Mouse (Mus musculus) midbrain, embryonic 11.5 days (tissue): ENCODE results near the gene Lpar5. TPM values are rescaled to one million over a fixed set of nuclear protein-coding genes. Genes with fewer than 3 reads are reported as not detected.

Source experiments
- ATAC-seq: fragments of 200-750 bp; cut with Nextera tagmentation; 2 replicates; pipeline ENCODE4 v1.8.0; 2017; ENCODE audit warnings: moderate TSS enrichment, moderate library complexity; ENCODE audit not compliant: low FRiP score
- DNase-seq: peaks from one replicate; pipeline ENCODE4 v3.0.0; 2015; ENCODE audit warnings: low spot score; ENCODE audit errors: missing footprints
- H3K27ac ChIP-seq: fragments of 300-500 bp; sonication (generic); 2 replicates; pipeline ENCODE4 v1.5.1; 2014; ENCODE audit warnings: low read depth, low read length
- H3K27me3 ChIP-seq: fragments of 300-500 bp; sonication (generic); 2 replicates; pipeline ENCODE4 v1.6.1; 2014; ENCODE audit warnings: mild to moderate bottlenecking, low read length, moderate library complexity, mixed read lengths; ENCODE audit not compliant: control insufficient read depth, insufficient read depth
- H3K36me3 ChIP-seq: fragments of 300-500 bp; sonication (generic); 2 replicates; pipeline ENCODE4 v1.6.1; 2014; ENCODE audit warnings: mild to moderate bottlenecking, low read length, moderate library complexity, mixed read lengths; ENCODE audit not compliant: control insufficient read depth, insufficient read depth
- H3K4me1 ChIP-seq: fragments of 300-500 bp; sonication (generic); 2 replicates; pipeline ENCODE4 v1.6.1; 2014; ENCODE audit warnings: low read length; ENCODE audit not compliant: control insufficient read depth, insufficient read depth
- H3K4me2 ChIP-seq: fragments of 300-500 bp; sonication (generic); 2 replicates; pipeline ENCODE4 v1.6.1; 2014; ENCODE audit warnings: mild to moderate bottlenecking, moderate library complexity
- H3K4me3 ChIP-seq: fragments of 300-500 bp; sonication (generic); 2 replicates; pipeline ENCODE4 v1.5.1; 2014; ENCODE audit warnings: low read depth, low read length
- H3K9ac ChIP-seq: fragments of 300-500 bp; sonication (generic); 2 replicates; pipeline ENCODE4 v1.6.1; 2014; ENCODE audit warnings: low read length
- H3K9me3 ChIP-seq: fragments of 300-500 bp; sonication (generic); 2 replicates; pipeline ENCODE4 v1.6.1; 2016; ENCODE audit warnings: low read length; ENCODE audit not compliant: control insufficient read depth
- WGBS: fragments of 180-500 bp; shearing (Covaris S2); extraction: QIAGEN DNeasy Blood & Tissue Kit; methylation state at CpG from one replicate; pipeline ENCODE4 v1.1.7; 2014; 5-methylcytosine and 5-hydroxymethylcytosine counted together
- polyA plus RNA-seq: library from polyadenylated mRNA; unstranded; fragments of >200 nt; fragmentation: Nextera tagmentation; extraction: Ambion mirVana; gene quantifications from 2 replicates; pipeline ENCODE4 v1.2.1, GENCODE M21; 2014

Lpar5 gene
- polyA plus RNA-seq, 1 experiment from 2014 or later: not detected

DNA sequence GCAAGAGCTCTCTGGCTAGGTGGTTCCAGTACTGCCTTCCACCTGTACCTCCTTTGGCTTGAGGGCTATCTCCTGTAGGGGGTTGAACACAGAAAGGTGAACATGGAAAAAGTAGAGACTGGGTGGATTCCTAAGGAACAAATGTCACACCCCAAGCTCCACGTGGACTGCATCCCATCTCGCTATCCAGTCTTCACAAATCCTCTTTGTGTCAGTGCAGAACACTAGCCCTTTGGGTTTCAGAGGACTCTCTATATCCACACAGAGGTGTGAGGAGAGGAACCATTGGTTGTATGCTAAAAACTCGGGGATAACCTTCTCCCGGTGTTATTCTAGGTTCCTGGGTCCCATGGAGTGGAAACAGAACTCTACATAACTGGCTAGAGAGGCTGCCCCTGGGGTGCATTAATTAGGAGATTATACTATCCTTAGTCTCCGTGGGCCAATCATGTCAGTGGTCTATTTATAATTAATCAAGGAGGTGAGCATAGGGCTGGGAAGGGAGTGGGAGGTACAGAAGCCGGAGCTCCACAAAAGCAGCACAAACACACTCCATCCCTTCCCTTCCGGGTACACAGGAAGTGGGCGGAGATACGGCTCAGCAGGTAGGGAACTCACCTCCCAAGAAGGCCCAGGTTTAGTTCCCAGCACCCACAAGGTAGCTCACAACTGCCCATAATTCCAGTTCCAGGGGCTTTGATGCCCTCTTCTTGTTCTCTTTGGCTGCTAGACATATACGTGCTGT, 22.8 kb downstream of the Lpar5 start:
- 58% methylated on average over 10 of the region's 10 CpGs for WGBS

DNA sequence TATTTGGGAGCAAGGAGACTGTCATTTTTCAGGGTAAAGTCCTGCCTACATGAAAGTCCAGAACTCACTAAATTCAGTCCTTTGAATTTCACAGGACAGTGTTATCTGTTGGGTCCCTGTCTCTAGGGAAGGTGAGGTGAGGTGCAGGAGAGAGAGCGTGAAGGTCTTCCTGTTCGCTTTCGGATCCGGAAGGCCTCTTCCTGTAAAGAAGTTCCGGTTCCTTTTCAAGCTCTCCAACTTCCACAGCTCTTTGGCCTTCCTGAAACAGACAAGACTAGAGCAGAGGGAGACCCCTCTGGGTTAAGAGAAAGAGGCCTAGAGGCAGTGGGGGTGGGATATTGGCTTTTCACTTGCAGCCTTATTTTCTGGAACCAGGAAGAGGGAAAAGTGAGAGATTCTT, 24.7 kb downstream of the Lpar5 start:
- H3K9me3 ChIP-seq: no peaks in the 10 kb centered on the region
- H3K27ac ChIP-seq: no peak overlapping the region
- WGBS: 93% methylated on average over 5 of the region's 5 CpGs
- no peaks in the 10 kb centered on the region for H3K27me3 ChIP-seq
- no peak for DNase-seq
- H3K9ac ChIP-seq: no peak overlapping the region
- ATAC-seq: no peak
- no peak overlapping the region for H3K4me3 ChIP-seq
- H3K4me2 ChIP-seq: no peak overlapping the region
- peaks cover 18% of the 10 kb centered on the region for H3K4me1 ChIP-seq
- no peaks in the 10 kb centered on the region for H3K36me3 ChIP-seq

More for the DNA sequence above, 22.8 kb downstream of the Lpar5 start:
- H3K9ac ChIP-seq: peak overlapping the region; percentile 66; the same call in 1 of the 2 replicates
- ATAC-seq (no peak), DNase-seq (no peak)
- no peaks in the 10 kb centered on the region for H3K36me3 ChIP-seq
- peak overlapping the region; percentile 96 for H3K27ac ChIP-seq
- no peak overlapping the region for H3K4me3 ChIP-seq
- H3K27me3 ChIP-seq: no peaks in the 10 kb centered on the region
- H3K4me1 ChIP-seq: peaks cover 17% of the 10 kb centered on the region
- H3K9me3 ChIP-seq: no peaks in the 10 kb centered on the region
- H3K4me2 ChIP-seq: peak overlapping the region; percentile 48

DNA sequence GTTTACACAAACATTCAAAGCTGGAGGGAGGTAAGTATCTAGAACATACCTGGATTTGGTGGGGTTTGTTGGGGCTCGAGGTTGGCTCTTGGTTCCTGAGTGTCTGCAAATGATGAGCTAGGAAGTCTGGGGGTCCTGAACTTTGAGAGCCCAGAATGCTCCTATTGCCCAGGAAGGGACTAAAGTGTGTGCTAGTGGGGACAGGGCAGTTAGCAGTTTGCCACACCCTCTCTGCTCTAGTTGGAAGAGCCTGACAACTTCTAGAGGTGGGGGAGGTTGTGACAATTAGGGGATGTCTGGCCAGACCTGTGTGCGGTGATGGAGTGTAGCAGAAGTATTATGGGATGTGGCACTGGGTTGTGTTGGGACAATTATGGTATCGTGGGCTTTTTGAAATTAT, 27.1 kb downstream of the Lpar5 start:
- Histone ChIP-seq H3K27me3 (no peaks in the 10 kb centered on the region), H3K27ac (peak overlapping the region; percentile 95), H3K36me3 (peaks cover 2% of the 10 kb centered on the region; the same call in 1 of the 2 replicates), H3K4me1 (peaks cover 34% of the 10 kb centered on the region), H3K9me3 (no peaks in the 10 kb centered on the region), H3K9ac (no peak overlapping the region), H3K4me3 (no peak overlapping the region), H3K4me2 (no peak overlapping the region)
- ATAC-seq (no peak), DNase-seq (peak; percentile 89)
- WGBS: 81% methylated on average over 3 of the region's 3 CpGs

DNA sequence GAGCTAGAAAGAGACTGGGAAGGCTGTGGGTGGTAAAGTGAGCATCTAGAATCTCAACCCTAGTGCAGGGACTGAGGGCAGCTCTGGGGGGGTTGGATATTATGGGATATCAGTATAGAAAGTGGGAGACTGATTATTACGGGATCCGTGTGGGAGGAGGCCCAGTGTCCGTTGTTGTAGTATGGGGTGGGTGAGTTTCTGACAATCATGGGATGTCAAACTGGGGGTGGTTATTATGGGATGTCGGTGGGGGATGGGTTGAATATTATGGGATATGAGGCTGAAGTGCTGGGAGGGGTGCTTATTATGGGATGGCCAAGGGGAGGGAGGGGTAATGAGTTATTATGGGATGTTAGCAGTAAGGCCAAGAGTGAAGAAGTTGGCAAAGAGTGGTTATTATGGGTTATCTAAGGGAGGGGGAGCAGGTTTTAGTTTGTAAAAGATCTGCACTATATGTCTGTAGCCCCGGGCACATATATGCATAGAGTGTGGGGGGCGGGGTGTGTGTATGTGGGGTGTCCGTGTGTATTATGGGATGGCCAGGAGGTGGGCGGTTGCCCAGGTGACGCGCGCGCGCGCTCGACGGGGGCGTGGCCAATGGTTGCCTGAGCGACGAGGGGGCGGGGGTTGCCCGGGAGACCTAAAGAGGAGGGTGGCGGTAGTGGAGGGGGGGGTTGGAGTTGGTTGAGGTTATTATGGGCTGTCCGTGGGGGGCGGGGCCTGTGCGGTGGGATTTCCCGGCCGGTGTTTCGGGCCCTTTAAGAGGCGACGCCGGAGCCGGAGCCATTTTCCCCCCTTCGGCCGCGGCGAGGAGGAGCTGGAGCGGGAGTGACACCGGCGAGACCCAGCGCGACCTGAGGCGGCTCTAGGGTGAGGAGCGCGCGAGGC, 27.9 kb downstream of the Lpar5 start, which contains the start of gene Chd4:
TSS of gene Chd4 (plus strand) at position 591 of the 888 bp plus-strand sequence.
- Histone ChIP-seq H3K36me3 (peaks cover 5% of the 10 kb centered on the region), H3K27ac (peak within 1 kb of the TSS; percentile 95), H3K9ac (peak within 1 kb of the TSS; percentile 94), H3K4me2 (peak within 1 kb of the TSS; percentile 97), H3K4me1 (peaks cover 29% of the 10 kb centered on the region), H3K9me3 (no peaks in the 10 kb centered on the region), H3K27me3 (no peaks in the 10 kb centered on the region), H3K4me3 (peak within 1 kb of the TSS; percentile 62)
- WGBS: 4% methylated on average over 40 of the region's 45 CpGs
- peak; percentile 79 for ATAC-seq
- DNase-seq: peak; percentile 99

DNA sequence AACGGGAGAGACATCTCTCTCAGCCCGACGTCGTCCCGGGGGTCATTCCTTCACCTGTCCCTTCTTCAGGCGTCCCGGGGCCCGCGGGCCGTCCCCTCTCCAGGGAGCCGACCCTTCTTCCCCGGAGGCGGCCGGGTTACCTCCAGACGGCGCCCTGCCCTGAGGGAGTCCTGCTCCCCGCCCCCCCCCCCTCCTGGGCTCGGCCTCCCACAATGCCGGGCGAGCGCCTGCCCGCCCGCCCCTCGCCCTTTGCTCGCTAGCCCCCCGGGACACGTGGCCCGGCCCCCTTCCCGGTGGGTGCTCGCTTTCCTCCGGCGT, 28.5 kb downstream of the Lpar5 start:
- Histone ChIP-seq H3K27me3 (no peaks in the 10 kb centered on the region), H3K4me1 (peaks cover 29% of the 10 kb centered on the region), H3K4me3 (peak overlapping the region; percentile 62), H3K36me3 (peaks cover 11% of the 10 kb centered on the region), H3K9me3 (no peaks in the 10 kb centered on the region), H3K27ac (peak overlapping the region; percentile 95), H3K4me2 (peak overlapping the region; percentile 97), H3K9ac (peak overlapping the region; percentile 94)
- no peak for DNase-seq
- WGBS: 0% methylated on average over 12 of the region's 32 CpGs
- ATAC-seq: no peak

DNA sequence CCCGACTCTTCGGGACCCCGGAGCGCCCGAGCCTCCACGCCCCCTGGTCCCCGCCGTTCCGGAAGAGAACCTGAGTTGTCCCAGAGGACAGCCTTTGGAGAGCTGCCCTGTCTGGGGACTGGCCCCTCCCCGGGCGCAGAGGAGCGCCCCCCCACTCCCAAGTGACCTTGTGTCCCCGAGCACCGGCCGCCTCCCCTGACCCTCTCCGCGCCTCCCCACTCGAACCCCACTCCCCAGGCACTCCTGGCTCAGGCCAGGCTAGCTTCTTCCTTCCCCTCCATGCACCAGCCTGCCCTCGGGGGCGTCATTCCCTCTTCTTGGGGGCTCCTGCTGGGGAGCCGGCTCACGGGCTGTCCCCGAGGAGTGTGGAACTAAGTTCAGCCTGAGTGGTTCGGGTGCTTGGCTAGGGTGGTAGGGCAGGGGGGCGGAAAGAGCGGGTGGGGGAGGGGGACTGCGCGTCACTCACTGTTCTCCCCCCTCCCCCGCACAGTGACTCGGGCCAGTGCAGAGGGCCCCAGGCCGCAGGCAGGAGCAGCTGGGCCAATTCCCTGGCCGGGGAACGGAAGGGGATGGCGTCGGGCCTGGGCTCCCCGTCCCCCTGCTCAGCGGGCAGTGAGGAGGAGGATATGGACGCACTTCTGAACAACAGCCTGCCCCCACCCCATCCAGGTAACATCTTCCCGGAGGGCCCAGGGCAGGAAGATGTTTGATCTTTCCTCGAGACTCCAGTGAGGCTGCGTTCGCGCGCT, 29.1 kb downstream of the Lpar5 start:
- Histone ChIP-seq H3K4me2 (peak overlapping the region; percentile 97), H3K4me3 (peak overlapping the region; percentile 62), H3K4me1 (peaks cover 29% of the 10 kb centered on the region), H3K27ac (peak overlapping the region; percentile 95), H3K9ac (peak overlapping the region; percentile 94), H3K36me3 (peaks cover 17% of the 10 kb centered on the region), H3K9me3 (no peaks in the 10 kb centered on the region), H3K27me3 (no peaks in the 10 kb centered on the region)
- DNase-seq (peak; percentile 92), ATAC-seq (peak; percentile 65)
- 1% methylated on average over 43 of the region's 44 CpGs for WGBS

DNA sequence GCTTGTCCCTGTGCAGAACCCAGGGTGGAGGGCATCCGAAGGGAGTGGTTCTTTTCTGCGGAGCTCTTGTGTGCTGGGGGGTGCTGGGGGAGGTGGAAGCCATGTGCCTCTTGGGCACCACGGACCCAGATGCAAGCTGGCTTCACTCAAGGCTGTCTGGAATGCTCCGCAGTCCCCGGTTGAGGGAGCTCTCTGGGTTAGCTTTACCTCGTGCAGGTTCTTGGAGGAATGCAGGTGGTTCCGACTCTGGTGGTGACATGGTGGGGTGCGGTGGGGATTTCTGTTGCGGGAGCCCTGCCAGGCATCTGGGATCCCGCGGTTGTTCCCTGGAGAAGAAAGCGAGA, 29.6 kb downstream of the Lpar5 start:
- Histone ChIP-seq H3K27ac (peak overlapping the region; percentile 95), H3K4me2 (peak overlapping the region; percentile 97), H3K27me3 (no peaks in the 10 kb centered on the region), H3K4me3 (peak overlapping the region; percentile 62), H3K4me1 (peaks cover 29% of the 10 kb centered on the region), H3K36me3 (peaks cover 22% of the 10 kb centered on the region), H3K9me3 (no peaks in the 10 kb centered on the region), H3K9ac (peak overlapping the region; percentile 94)
- 2% methylated on average over 12 of the region's 12 CpGs for WGBS
- DNase-seq: no peak
- ATAC-seq: peak; percentile 4

DNA sequence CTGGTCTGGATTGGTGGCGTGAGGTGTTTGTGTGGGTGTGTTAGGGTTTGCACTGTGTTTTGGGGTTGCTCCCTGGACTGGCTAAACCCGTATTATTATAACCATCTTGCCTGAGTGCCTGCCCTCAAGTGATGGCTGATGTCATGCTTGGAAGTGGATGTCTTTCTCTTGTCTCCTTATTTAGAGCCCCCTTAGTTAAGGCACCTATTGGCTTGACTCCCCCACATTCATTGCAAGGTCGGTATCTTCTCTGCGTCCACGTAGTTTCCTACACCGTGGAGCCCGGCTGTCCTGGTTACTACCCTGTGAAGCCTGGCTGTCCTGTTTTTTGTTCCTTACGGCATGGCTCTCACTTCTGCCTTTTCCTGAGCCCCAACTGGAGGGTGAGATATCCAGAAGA, 30.2 kb downstream of the Lpar5 start:
- Histone ChIP-seq H3K27ac (no peak overlapping the region), H3K4me2 (peak overlapping the region; percentile 97), H3K4me3 (peak overlapping the region; percentile 62), H3K9ac (peak overlapping the region; percentile 94), H3K36me3 (peaks cover 28% of the 10 kb centered on the region), H3K27me3 (no peaks in the 10 kb centered on the region), H3K4me1 (peaks cover 29% of the 10 kb centered on the region), H3K9me3 (no peaks in the 10 kb centered on the region)
- WGBS: 61% methylated on average over 8 of the region's 8 CpGs
- DNase-seq (no peak), ATAC-seq (no peak)
